Mouse (Mus musculus) forebrain, embryonic 11.5 days (tissue): ENCODE measurements around the gene Actr3. TPM values are rescaled to one million over a fixed set of nuclear protein-coding genes. Genes with fewer than 3 reads are reported as not detected.
A peak's percentile ranks its signal among the peaks of the same experiment; 100 is the strongest.

Experiments used
- ATAC-seq: fragments of 200-750 bp; cut with Nextera tagmentation; replicated peaks from 2 replicates; pipeline ENCODE4 v1.8.0; 2017; ENCODE audit warnings: moderate TSS enrichment; ENCODE audit not compliant: low FRiP score
- DNase-seq: peaks from one replicate; pipeline ENCODE4 v3.0.0-alpha.2; 2017; ENCODE audit warnings: low spot score
- H3K27ac ChIP-seq: fragments of 300-500 bp; sonication (generic); 2 replicates; pipeline ENCODE4 v1.5.1; 2014; ENCODE audit warnings: low read depth, low read length
- H3K27me3 ChIP-seq: fragments of 300-500 bp; sonication (generic); 2 replicates; pipeline ENCODE4 v1.6.1; 2014; ENCODE audit warnings: mild to moderate bottlenecking, low read length, mixed read lengths; ENCODE audit not compliant: control insufficient read depth, insufficient read depth
- H3K36me3 ChIP-seq: fragments of 300-500 bp; sonication (generic); 2 replicates; pipeline ENCODE4 v1.6.1; 2014; ENCODE audit warnings: mild to moderate bottlenecking, low read length, moderate library complexity, mixed read lengths; ENCODE audit not compliant: control insufficient read depth, insufficient read depth
- H3K4me1 ChIP-seq: fragments of 300-500 bp; sonication (generic); replicated peaks from 2 replicates; pipeline ENCODE4 v1.6.1; 2014; ENCODE audit warnings: low read length, mixed read lengths; ENCODE audit not compliant: control insufficient read depth, insufficient read depth
- H3K4me2 ChIP-seq: fragments of 300-500 bp; sonication (generic); 2 replicates; pipeline ENCODE4 v1.6.1; 2014; ENCODE audit warnings: low read depth, mild to moderate bottlenecking, low read length, moderate library complexity, mixed read lengths; ENCODE audit not compliant: severe bottlenecking
- H3K4me3 ChIP-seq: fragments of 300-500 bp; sonication (generic); 2 replicates; pipeline ENCODE4 v1.5.1; 2014; ENCODE audit warnings: low read depth, low read length
- H3K9ac ChIP-seq: fragments of 300-500 bp; sonication (generic); 2 replicates; pipeline ENCODE4 v1.6.1; 2014; ENCODE audit warnings: low read length
- H3K9me3 ChIP-seq: fragments of 300-500 bp; sonication (generic); 2 replicates; pipeline ENCODE4 v1.6.1; 2016; ENCODE audit warnings: low read length, mixed read lengths; ENCODE audit not compliant: control insufficient read depth
- WGBS: fragments of 180-500 bp; shearing (Covaris S2); extraction: QIAGEN DNeasy Blood & Tissue Kit; methylation state at CpG from one replicate; pipeline ENCODE4 v1.1.7; 2014; 5-methylcytosine and 5-hydroxymethylcytosine counted together
- polyA plus RNA-seq: library from polyadenylated mRNA; unstranded; fragments of >200 nt; fragmentation: Nextera tagmentation; extraction: Ambion mirVana; gene quantifications from 2 replicates; pipeline ENCODE4 v1.2.1, GENCODE M21; 2014

Gene Actr3
- polyA plus RNA-seq: 242 and 255 TPM in 2 replicates

DNA sequence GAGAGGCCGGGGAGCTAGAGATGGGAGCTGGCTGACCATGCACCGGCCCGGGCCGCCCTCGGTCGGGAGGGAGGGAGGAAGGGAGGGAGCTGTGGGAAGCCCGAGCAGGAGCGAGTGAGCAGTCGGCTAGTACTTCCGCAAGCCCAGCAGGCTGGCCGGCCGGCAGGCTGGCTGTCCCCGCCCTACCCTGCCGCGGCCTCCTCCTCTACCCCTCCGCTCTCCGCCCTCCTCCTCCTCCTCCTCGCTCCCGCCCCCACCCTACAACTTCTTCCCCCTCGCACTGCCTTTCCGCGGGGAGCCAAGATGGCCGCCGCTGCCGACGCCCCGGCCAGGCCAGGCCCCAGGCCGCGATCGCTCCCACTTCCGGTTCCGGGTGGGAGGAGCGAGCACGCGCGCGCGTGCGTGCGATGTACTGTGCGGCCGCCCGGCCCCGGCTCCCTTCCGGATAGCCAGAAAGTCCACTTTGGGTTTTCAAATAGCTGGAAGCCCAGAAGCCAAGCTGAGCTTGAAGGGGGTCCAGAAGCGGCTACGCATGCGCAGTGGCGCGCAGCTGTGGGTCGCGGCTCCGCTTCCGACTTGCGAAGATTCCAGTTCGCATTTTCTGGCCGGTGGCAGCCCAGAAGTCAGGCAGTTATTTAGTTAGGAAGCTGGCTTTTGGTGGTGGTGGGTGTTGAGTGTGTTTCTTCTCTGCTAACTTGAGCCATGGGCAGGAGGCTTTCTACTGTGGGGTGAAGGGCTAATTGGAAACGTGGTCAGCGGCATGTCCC, at the start of gene Actr3:
Gene Actr3, minus strand, starts transcription at position 359 of the 767 bp plus-strand sequence.
- Histone ChIP-seq H3K4me3 (peak within 1 kb of the TSS; percentile 71), H3K36me3 (no peaks in the 10 kb centered on the region), H3K9ac (peak within 1 kb of the TSS; percentile 89), H3K4me2 (peak within 1 kb of the TSS; percentile 57), H3K9me3 (no peaks in the 10 kb centered on the region), H3K4me1 (no peaks in the 10 kb centered on the region; the same call in 1 of the 2 replicates), H3K27me3 (no peaks in the 10 kb centered on the region), H3K27ac (peak within 1 kb of the TSS; percentile 94)
- peak; percentile 100 for DNase-seq
- ATAC-seq: peak; percentile 95
- WGBS: under 1% methylated on average over 49 of the region's 59 CpGs

DNA sequence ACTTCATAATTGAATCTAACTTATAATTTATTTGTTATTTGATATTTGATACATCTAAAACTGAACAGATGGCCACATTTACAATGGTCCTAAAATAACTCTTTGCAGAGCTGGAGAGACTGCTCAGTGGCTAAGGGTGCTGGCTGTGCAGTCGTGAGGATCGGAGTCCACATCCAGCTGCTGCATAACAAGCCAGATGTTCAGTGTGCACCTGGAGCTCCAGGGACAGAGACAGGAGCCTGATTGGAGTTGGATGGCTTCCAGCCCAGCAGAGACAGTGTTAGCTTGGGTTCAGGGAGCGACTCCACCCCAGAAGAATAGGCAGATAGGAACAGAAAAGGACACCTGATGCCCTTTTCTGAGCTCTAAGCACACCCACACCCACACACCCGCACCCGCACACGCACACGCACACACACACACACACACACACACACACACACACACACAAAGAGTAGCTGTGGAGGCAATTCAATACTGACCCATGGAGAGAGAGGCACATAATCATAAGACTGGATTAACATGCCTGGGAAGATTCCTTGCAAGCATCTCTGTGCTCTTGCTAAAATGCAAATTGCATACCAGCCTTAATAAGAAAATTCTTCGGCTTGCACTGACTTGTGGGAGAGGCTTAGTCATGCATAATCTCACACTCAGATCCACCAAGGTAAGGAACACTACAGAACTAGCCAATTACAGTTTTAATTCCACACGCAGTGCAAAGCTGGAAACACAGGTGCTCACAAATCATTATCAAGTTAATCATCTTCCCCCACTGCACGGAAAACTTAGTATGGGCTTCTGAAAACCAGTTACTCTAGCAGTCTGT, 47.1 kb upstream of the Actr3 start:
- no peak overlapping the region for H3K27ac ChIP-seq
- ATAC-seq (0 out of 2 replicates have a peak, but pooled peaks have one; percentile 44), DNase-seq (no peak)
- no peaks in the 10 kb centered on the region for H3K9me3 ChIP-seq
- H3K27me3 ChIP-seq: no peaks in the 10 kb centered on the region
- no peaks in the 10 kb centered on the region for H3K36me3 ChIP-seq
- no peaks in the 10 kb centered on the region for H3K4me1 ChIP-seq
- no peak overlapping the region for H3K4me3 ChIP-seq
- H3K4me2 ChIP-seq: no peak overlapping the region
- WGBS: 83% methylated on average over 10 of the region's 10 CpGs
- H3K9ac ChIP-seq: no peak overlapping the region

DNA sequence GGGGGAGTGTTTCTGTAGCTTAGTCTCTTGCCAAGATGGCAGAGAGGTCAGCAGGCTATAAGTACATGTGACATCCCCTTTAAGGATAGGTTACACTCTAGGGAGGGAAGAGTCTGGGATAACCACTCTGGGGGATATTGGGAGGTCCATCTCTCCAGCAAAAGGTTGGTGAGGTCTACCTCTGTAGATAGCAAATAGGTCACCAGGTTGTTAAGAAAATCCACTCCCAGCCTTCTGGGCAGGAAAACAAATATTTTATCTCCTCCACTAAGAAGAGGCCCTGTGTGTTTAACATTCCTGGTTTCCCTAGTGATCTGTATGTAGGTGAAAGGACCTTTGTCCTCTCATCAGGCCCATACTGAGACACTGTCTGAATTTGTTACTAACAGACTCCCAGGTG, 46.3 kb upstream of the Actr3 start:
- Histone ChIP-seq H3K36me3 (no peaks in the 10 kb centered on the region), H3K4me2 (no peak overlapping the region), H3K27me3 (no peaks in the 10 kb centered on the region), H3K4me1 (no peaks in the 10 kb centered on the region), H3K4me3 (no peak overlapping the region), H3K27ac (no peak overlapping the region), H3K9ac (no peak overlapping the region), H3K9me3 (no peaks in the 10 kb centered on the region)
- ATAC-seq: no peak
- no peak for DNase-seq

DNA sequence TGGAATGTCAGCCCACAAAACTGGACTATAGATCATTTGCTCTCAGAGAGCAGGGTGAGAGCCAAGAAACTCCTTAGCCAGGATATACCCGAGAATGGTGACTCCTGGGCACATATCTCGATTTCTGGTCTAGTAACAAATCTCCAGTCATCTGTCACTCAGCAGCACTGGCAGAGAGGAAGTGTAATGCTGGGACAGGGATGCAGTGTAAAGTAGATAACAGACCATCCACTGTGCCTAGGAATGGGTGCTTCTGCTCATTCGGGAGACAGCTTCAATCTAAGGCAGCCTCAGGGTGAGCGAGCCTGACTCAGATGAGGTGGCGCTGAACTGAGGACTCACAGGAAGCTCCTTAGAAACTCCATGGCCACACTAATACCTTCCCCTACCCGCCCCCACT, 43.1 kb upstream of the Actr3 start:
- Histone ChIP-seq H3K4me2 (no peak overlapping the region), H3K36me3 (no peaks in the 10 kb centered on the region), H3K27ac (no peak overlapping the region), H3K27me3 (no peaks in the 10 kb centered on the region), H3K4me1 (no peaks in the 10 kb centered on the region), H3K9ac (no peak overlapping the region), H3K9me3 (no peaks in the 10 kb centered on the region), H3K4me3 (no peak overlapping the region)
- no peak for DNase-seq
- ATAC-seq: no peak
- 84% methylated on average over 6 of the region's 6 CpGs for WGBS

DNA sequence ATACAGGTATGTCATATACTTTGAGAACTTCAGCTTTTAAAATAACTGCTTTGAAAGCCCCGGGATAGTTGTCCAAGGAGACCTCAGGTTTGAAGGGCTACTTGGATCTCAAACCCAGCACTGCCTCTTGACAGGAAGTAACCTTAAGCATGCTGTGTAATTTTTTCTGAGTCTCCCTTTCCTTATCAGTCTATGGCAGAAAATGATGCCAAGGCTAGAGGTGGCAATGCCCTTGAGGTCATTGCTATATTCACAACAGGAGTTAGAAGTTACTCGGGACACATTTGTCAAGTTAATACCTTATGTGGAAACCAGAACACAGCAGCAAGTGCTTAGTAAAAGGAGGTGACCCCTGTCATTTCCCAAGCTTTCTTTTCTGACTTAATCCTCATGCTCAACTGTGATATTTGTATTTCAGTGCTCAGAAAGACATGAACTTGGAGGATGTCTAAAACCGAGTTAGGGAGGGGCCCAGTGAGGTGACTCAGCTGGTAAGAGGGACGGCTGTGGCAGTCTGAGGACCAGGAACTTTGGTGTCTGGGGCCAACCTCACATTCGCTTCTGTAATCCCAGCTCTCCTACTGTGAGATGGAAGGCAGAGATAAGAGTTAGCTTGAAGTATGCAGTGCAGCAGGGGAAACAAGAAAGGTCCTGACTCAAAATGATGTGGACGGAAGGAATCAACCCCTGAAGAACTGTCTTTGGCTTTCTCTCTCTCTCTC, 40.6 kb upstream of the Actr3 start:
- Histone ChIP-seq H3K4me1 (no peaks in the 10 kb centered on the region), H3K9ac (no peak overlapping the region), H3K27ac (no peak overlapping the region), H3K9me3 (no peaks in the 10 kb centered on the region), H3K4me3 (no peak overlapping the region), H3K36me3 (no peaks in the 10 kb centered on the region), H3K4me2 (no peak overlapping the region), H3K27me3 (no peaks in the 10 kb centered on the region)
- 80% methylated on average over 6 of the region's 6 CpGs for WGBS
- no peak for ATAC-seq
- no peak for DNase-seq

DNA sequence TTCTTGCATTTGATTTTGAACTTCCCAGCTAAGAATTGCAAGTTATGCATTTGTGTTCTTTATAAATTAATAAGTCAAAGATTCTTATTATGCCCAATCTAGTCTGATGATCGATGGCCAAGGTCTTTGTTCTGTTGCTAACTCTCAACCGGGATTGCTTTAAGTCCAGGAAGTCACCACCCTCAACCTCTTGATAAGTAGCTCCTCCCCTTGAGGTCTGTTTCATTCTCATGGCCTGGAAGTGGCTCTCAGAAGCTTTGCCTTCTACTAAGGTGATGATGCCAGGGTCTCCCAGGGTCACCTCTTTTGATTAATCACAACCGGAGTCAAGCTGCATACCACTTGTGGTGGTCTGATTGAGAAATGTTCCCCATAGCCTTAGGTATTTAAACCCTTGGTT, 38.3 kb upstream of the Actr3 start:
- H3K9ac ChIP-seq: no peak overlapping the region
- no peaks in the 10 kb centered on the region for H3K4me1 ChIP-seq
- 93% methylated on average over 3 of the region's 3 CpGs for WGBS
- H3K4me2 ChIP-seq: no peak overlapping the region
- no peaks in the 10 kb centered on the region for H3K27me3 ChIP-seq
- no peaks in the 10 kb centered on the region for H3K36me3 ChIP-seq
- H3K9me3 ChIP-seq: no peaks in the 10 kb centered on the region
- no peak overlapping the region for H3K4me3 ChIP-seq
- DNase-seq (no peak), ATAC-seq (no peak)
- no peak overlapping the region for H3K27ac ChIP-seq

DNA sequence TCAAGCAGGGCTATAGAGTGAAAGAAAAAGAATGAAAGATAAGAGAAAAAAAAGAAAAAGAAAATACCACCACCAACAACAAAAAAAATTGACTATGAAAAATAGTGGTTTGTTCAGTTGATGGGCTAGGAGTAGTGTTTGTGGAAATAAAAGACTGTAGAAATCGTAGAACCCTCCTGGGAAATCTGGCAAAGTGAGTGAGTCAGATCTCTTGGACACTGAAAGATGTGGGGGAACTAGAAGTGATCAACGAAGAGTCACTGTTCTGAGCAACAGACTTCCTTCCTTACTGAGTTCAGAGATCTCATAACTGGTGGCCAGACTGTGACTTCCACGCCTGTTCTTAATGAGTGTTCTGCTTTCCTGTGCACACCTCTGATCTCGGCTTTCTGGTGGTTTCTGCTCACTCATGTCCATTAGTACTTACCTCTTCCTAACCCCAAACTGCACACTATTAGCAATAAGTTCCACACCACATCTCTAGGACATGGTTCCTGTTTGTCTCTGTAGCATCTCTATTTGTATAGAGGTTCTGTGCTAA, 37.7 kb upstream of the Actr3 start:
- no peaks in the 10 kb centered on the region for H3K4me1 ChIP-seq
- H3K27ac ChIP-seq: no peak overlapping the region
- H3K9ac ChIP-seq: no peak overlapping the region
- H3K36me3 ChIP-seq: no peaks in the 10 kb centered on the region
- H3K27me3 ChIP-seq: no peaks in the 10 kb centered on the region
- DNase-seq (no peak), ATAC-seq (no peak)
- no peaks in the 10 kb centered on the region for H3K9me3 ChIP-seq
- no peak overlapping the region for H3K4me3 ChIP-seq
- H3K4me2 ChIP-seq: no peak overlapping the region
- 84% methylated on average over 4 of the region's 4 CpGs for WGBS
